Mouse (Mus musculus) cerebellum, adult 11-12 months (tissue): ENCODE results near the gene Rps3.

Source experiments
- DNase-seq: peaks from one replicate; pipeline ENCODE4 v3.0.0; 2022

The Rps3 gene

GRCm38 (mm10) chr7:99474836-99475561, 8.5 kb downstream of the Rps3 start:
- DNase-seq = no peak

- DNase-seq = peak; percentile 51
Measured at GRCm38 (mm10) chr7:99473638-99474407, 9.7 kb downstream of the Rps3 start.

GRCm38 (mm10) chr7:99471578-99471977, 12.0 kb downstream of the Rps3 start:
- no peak for DNase-seq

GRCm38 (mm10) chr7:99469680-99470405, 13.7 kb downstream of the Rps3 start:
- no peak for DNase-seq

GRCm38 (mm10) chr7:99468283-99469132, 15.0 kb downstream of the Rps3 start:
- DNase-seq = peak; percentile 54

- peak; percentile 84 for DNase-seq
Measured at GRCm38 (mm10) chr7:99467916-99468282, 15.6 kb downstream of the Rps3 start.

- DNase-seq = no peak
Measured at GRCm38 (mm10) chr7:99465811-99466210, 17.7 kb downstream of the Rps3 start, which contains the start of gene Klhl35. Gene Klhl35 (plus strand): TSS chr7:99466004.

GRCm38 (mm10) chr7:99463120-99463519, 20.4 kb downstream of the Rps3 start:
- no peak for DNase-seq

GRCm38 (mm10) chr7:99459888-99460652, 23.5 kb downstream of the Rps3 start:
- no peak for DNase-seq

GRCm38 (mm10) chr7:99458849-99459248, 24.7 kb downstream of the Rps3 start:
- DNase-seq = no peak

- no peak for DNase-seq
Measured at GRCm38 (mm10) chr7:99454044-99454443, 29.5 kb downstream of the Rps3 start.

GRCm38 (mm10) chr7:99452859-99453258, 30.7 kb downstream of the Rps3 start:
- DNase-seq = no peak

- peak; percentile 60 for DNase-seq
Measured at GRCm38 (mm10) chr7:99450703-99451102, 32.8 kb downstream of the Rps3 start.

- no peak for DNase-seq
Measured at GRCm38 (mm10) chr7:99449751-99450150, 33.8 kb downstream of the Rps3 start.

- no peak for DNase-seq
Measured at GRCm38 (mm10) chr7:99449063-99449462, 34.5 kb downstream of the Rps3 start.

- no peak for DNase-seq
Measured at GRCm38 (mm10) chr7:99448619-99449018, 34.9 kb downstream of the Rps3 start.

GRCm38 (mm10) chr7:99447323-99447722, 36.2 kb downstream of the Rps3 start:
- DNase-seq = no peak

GRCm38 (mm10) chr7:99445833-99446232, 37.7 kb downstream of the Rps3 start:
- DNase-seq = no peak

- DNase-seq = no peak
Measured at GRCm38 (mm10) chr7:99444012-99444411, 39.5 kb downstream of the Rps3 start.

GRCm38 (mm10) chr7:99443164-99443563, 40.4 kb downstream of the Rps3 start:
- DNase-seq = no peak

- DNase-seq = no peak
Measured at GRCm38 (mm10) chr7:99441534-99442072, 41.9 kb downstream of the Rps3 start.

- no peak for DNase-seq
Measured at GRCm38 (mm10) chr7:99438881-99439280, 44.7 kb downstream of the Rps3 start.
